Mouse (Mus musculus) liver, embryonic 11.5 days (tissue): ENCODE measurements around the gene Slc12a6. TPM values are rescaled to one million over a fixed set of nuclear protein-coding genes. Genes with fewer than 3 reads are reported as not detected.

Experiments
- ATAC-seq: fragments of 200-750 bp; cut with Nextera tagmentation; replicated peaks from 2 replicates; pipeline ENCODE4 v1.8.0; 2017; ENCODE audit warnings: moderate number of reproducible peaks, mild to moderate bottlenecking, moderate TSS enrichment, moderate library complexity; ENCODE audit not compliant: low FRiP score
- DNase-seq: peaks from one replicate; pipeline ENCODE4 v3.0.0-alpha.2; 2017; ENCODE audit warnings: low spot score
- H3K27ac ChIP-seq: fragments of 300-500 bp; sonication (generic); 2 replicates; pipeline ENCODE4 v1.5.1; 2014; ENCODE audit warnings: mild to moderate bottlenecking, low read depth, low read length, control low read depth
- H3K27me3 ChIP-seq: fragments of 300-500 bp; sonication (generic); replicated peaks from 2 replicates; pipeline ENCODE4 v1.6.1; 2014; ENCODE audit warnings: low read length, mixed read lengths; ENCODE audit not compliant: control insufficient read depth, insufficient read depth
- H3K36me3 ChIP-seq: fragments of 300-500 bp; sonication (generic); 2 replicates; pipeline ENCODE4 v1.6.1; 2014; ENCODE audit warnings: mild to moderate bottlenecking, low read length, moderate library complexity, mixed read lengths; ENCODE audit not compliant: control insufficient read depth, insufficient read depth
- H3K4me1 ChIP-seq: fragments of 300-500 bp; sonication (generic); replicated peaks from 2 replicates; pipeline ENCODE4 v1.6.1; 2014; ENCODE audit warnings: low read length, mixed read lengths; ENCODE audit not compliant: control insufficient read depth, insufficient read depth
- H3K4me2 ChIP-seq: fragments of 300-500 bp; sonication (generic); 2 replicates; pipeline ENCODE4 v1.6.1; 2014; ENCODE audit warnings: mild to moderate bottlenecking, control low read depth, moderate library complexity
- H3K4me3 ChIP-seq: fragments of 300-500 bp; sonication (generic); 2 replicates; pipeline ENCODE4 v1.5.1; 2014; ENCODE audit warnings: low read depth, low read length, control low read depth
- H3K9ac ChIP-seq: fragments of 300-500 bp; sonication (generic); 2 replicates; pipeline ENCODE4 v1.6.1; 2014; ENCODE audit warnings: low read depth, low read length, control low read depth
- H3K9me3 ChIP-seq: fragments of 300-500 bp; sonication (generic); 2 replicates; pipeline ENCODE4 v1.6.1; 2016; ENCODE audit warnings: low read length, inconsistent platforms, mixed read lengths; ENCODE audit not compliant: control insufficient read depth
- WGBS: fragments of 180-500 bp; shearing (Covaris S2); extraction: QIAGEN DNeasy Blood & Tissue Kit; methylation state at CpG from one replicate; pipeline ENCODE4 v1.1.7; 2014; 5-methylcytosine and 5-hydroxymethylcytosine counted together
- polyA plus RNA-seq: library from polyadenylated mRNA; unstranded; fragments of >200 nt; fragmentation: Nextera tagmentation; extraction: Ambion mirVana; gene quantifications from 2 replicates; pipeline ENCODE4 v1.2.1, GENCODE M21; 2014

Gene Slc12a6
- polyA plus RNA-seq, 1 experiment from 2014 or later = 12.3 TPM

DNA sequence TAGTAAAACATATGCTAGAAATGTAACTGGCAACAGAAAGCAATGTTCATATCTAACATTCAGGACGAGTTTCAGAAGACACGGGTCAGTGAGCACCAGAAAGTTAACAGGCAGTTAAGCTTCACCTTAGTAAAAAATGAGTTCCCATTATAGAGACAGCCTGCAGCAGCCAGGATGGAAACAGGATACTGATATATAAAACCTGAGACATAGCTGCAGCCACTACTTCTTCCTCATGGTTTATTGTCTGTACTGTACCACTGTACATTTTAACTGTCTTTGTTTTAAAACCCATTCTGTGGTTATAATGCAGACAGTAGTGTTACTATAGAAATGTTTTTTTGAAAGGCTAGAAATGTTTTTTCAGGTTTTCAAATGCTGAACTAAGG lies 95.2 kb downstream of the Slc12a6 start:
- no peak overlapping the region for H3K9ac ChIP-seq
- no peak overlapping the region for H3K27ac ChIP-seq
- no peaks in the 10 kb centered on the region for H3K4me1 ChIP-seq
- no peak overlapping the region for H3K4me2 ChIP-seq
- DNase-seq = no peak
- H3K9me3 ChIP-seq = no peaks in the 10 kb centered on the region
- 89% methylated on average over 2 of the region's 2 CpGs for WGBS
- H3K36me3 ChIP-seq = peaks cover 32% of the 10 kb centered on the region
- no peaks in the 10 kb centered on the region for H3K27me3 ChIP-seq
- no peak overlapping the region for H3K4me3 ChIP-seq
- ATAC-seq = no peak

DNA sequence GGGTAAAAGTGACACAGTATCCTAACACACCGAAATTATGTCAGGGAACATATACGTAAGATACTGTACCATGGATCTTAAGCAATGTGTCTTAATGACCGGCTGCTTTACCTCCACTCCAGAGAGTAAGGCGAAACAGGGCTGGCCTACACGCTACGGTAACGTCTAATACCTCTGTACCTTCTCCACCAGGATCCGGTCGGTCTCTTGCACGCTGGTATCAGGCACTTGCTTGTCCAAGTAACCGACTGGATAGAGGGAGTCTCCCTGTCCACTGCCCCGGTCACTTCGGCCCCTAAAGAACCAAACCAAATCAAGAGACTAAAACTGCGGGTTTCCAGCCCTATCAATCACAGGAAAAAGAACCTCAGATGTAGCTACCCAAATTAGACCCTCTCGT lies 101.6 kb downstream of the Slc12a6 start:
- DNase-seq (no peak), ATAC-seq (peak; percentile 66)
- Histone ChIP-seq H3K9ac (peak overlapping the region; percentile 81), H3K27me3 (no peaks in the 10 kb centered on the region), H3K36me3 (peaks cover 11% of the 10 kb centered on the region; the same call in 1 of the 2 replicates), H3K4me2 (peak overlapping the region; percentile 89), H3K9me3 (no peaks in the 10 kb centered on the region), H3K27ac (no peak overlapping the region; the same call in 1 of the 2 replicates), H3K4me3 (peak overlapping the region; percentile 82), H3K4me1 (peaks cover 8% of the 10 kb centered on the region)
- WGBS = 15% methylated on average over 15 of the region's 15 CpGs

DNA sequence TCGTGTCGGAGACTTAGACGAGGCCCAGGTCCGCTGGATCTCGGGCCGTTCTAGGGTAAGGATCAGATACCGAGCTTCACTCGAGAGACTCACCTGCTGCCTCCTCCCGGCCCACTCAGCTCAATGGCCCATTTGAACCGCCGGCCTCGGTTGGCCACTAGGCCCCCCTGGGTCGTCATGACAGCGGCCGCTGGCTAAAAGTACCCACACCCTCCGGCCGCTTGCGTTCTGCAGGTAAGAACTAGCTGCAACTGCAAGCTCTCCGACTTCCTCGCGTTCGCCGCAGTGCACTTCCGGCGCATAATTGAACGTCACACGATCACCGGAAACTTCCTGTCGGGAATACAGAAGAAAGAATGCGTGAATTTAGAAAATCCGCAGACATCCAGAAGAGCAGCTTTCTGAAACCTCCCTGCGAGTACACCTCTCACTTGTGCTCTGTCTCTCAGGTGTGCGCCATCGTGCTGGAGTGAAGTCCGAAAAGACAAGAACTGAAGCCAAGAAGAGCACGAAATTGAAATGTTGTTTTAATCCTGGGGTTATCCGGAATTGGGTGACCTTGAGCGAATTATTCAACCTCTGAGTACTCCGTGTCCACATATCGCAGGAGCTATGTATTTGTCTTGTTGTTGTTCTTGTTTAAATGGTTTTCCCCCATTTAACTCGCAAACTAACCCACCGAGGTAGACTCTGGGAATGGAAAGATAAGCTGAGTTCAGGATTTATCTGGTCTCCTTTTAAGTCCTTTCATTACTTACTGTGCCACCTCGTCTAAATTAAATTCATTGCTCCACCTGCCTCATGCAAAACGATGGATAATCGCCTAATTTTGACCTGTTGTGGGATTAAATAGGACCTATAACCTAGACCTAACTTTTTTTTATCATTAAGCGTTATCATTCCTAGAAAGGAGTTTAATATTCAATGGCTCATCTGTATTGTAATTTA lies 102.4 kb downstream of the Slc12a6 start, which contains the start of gene Emc4:
Gene Emc4 (minus strand): TSS at position 302 of the 948 bp plus-strand sequence.
- peak within 1 kb of the TSS; percentile 78 for H3K27ac ChIP-seq
- H3K4me1 ChIP-seq = peaks cover 8% of the 10 kb centered on the region
- peak; percentile 94 for DNase-seq
- under 1% methylated on average over 46 of the region's 46 CpGs for WGBS
- H3K4me3 ChIP-seq = peak within 1 kb of the TSS; percentile 82
- peak within 1 kb of the TSS; percentile 89 for H3K4me2 ChIP-seq
- H3K9ac ChIP-seq = peak within 1 kb of the TSS; percentile 81
- peaks cover 11% of the 10 kb centered on the region; the same call in 1 of the 2 replicates for H3K36me3 ChIP-seq
- H3K27me3 ChIP-seq = no peaks in the 10 kb centered on the region
- ATAC-seq = peak; percentile 79
- H3K9me3 ChIP-seq = no peaks in the 10 kb centered on the region

DNA sequence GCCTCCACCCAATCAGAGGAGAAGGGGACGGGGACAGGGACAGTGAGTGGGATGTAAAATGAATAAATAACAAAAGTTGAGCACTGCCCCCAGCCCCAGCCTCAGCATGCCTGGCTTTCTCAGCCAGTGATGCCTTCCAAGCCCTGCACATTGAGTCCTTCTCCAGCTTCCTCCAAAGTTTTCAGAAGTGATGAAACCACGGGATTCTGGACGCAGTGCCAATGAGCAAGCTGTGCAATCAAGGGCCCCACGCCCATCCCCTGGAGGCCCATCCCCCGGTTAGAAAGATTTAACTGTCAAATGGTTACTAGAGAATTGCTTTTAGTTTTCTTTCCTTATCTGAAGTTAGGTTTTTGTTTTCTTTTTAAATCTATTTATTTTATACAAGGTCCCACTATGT lies 104.3 kb downstream of the Slc12a6 start:
- Histone ChIP-seq H3K9ac (no peak overlapping the region), H3K27ac (no peak overlapping the region), H3K27me3 (no peaks in the 10 kb centered on the region), H3K4me1 (peaks cover 11% of the 10 kb centered on the region), H3K9me3 (no peaks in the 10 kb centered on the region), H3K4me3 (no peak overlapping the region), H3K36me3 (no peaks in the 10 kb centered on the region), H3K4me2 (no peak overlapping the region)
- 58% methylated on average over 5 of the region's 5 CpGs for WGBS
- DNase-seq (no peak), ATAC-seq (no peak)

DNA sequence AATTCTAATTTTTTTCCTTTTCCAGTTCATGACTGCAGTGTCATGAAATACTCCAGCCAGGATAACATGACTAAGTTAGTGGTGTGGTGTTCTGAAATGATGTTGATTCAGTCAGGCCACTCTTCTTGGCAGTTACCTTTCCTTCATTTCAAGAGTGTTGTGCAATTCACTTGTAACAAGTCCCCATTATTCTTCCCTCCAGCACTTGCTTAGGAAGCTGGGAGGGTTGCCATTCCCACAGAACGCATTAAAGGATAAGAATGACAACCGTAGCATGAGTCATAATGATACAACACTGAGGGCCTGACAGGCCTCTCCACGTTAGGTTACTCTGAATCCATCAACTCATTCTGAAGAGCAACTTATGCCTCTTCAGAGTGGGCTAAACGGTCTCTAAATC lies 107.5 kb downstream of the Slc12a6 start:
- Histone ChIP-seq H3K36me3 (no peaks in the 10 kb centered on the region), H3K4me1 (peaks cover 3% of the 10 kb centered on the region; the same call in 1 of the 2 replicates), H3K27ac (no peak overlapping the region), H3K4me2 (no peak overlapping the region), H3K27me3 (no peaks in the 10 kb centered on the region), H3K9me3 (no peaks in the 10 kb centered on the region), H3K4me3 (no peak overlapping the region), H3K9ac (no peak overlapping the region)
- ATAC-seq (no peak), DNase-seq (no peak)
- WGBS = 66% methylated on average over 4 of the region's 4 CpGs

DNA sequence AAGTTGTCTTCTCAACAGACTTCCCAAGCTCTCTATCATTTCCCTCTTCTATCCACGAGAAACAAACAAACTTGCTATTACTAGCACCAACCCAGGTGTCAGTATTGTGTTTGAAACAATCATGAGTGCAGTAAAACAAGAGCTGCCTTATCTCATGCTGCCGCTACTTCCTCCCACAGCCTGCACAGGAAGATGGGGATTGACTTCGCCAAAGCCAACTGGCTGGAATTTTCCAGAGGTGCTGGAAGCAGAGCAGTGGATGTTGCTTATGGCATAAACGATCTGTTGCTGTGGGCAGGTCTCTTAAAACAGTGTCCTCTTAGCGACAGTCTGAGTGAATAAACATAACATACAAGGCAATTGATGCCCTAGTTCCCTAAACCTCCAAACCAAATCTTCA lies 109.0 kb downstream of the Slc12a6 start:
- H3K27ac ChIP-seq = no peak overlapping the region
- DNase-seq = no peak
- WGBS = 29% methylated on average over 5 of the region's 5 CpGs
- ATAC-seq = no peak
- no peaks in the 10 kb centered on the region for H3K9me3 ChIP-seq
- H3K4me3 ChIP-seq = no peak overlapping the region
- no peaks in the 10 kb centered on the region for H3K36me3 ChIP-seq
- H3K4me1 ChIP-seq = peaks cover 3% of the 10 kb centered on the region; the same call in 1 of the 2 replicates
- H3K4me2 ChIP-seq = no peak overlapping the region
- H3K9ac ChIP-seq = no peak overlapping the region
- H3K27me3 ChIP-seq = no peaks in the 10 kb centered on the region

DNA sequence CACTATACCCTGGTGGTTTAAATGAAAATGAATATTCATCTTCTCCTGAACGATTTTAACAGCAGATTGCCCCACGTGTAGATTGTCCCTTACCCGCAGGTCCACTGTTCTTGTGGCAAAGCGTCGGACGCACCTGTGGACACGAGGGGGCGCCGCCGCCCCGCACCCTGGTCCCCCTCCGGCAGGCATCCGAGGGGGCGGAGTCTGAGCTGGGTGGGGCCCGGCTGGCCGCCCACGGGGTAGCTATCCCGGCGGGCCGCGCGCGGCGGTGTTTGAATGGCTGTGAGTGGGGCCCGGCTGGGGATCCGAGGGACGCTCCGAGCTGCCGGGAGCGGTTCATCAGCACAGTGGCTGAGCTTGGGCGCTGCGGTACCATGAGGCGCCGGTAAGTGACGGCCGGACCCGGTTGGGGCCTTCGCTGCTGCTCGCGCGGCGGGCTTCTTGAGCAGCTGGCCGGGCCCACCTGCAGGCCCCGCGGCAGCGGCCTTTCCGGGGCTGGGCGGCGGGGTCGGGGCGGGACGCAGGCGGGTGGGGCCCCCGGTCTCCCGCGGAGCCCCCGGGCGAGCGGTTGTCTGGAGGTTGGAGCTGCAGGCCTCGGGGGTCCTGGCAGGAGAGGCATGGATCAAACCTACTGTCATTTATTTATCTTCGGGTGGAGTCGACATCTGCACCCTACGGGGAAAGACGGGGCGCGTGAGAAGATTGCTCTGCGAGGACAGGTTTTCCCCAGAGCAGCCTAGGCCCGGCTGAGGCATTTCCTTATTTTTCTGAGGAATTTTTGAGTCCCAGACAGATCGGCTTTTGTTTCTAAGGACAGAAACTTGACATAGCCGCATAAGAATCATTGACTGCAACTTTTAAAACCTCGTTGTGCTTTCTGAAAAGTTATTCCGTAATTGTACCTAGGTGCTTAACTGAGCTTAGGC lies 113.6 kb downstream of the Slc12a6 start, which contains the start of gene Katnbl1:
Gene Katnbl1 (plus strand): TSS at position 239 of the 926 bp plus-strand sequence.
- no peaks in the 10 kb centered on the region for H3K27me3 ChIP-seq
- peak; percentile 99 for ATAC-seq
- WGBS = under 1% methylated on average over 72 of the region's 72 CpGs

DNA sequence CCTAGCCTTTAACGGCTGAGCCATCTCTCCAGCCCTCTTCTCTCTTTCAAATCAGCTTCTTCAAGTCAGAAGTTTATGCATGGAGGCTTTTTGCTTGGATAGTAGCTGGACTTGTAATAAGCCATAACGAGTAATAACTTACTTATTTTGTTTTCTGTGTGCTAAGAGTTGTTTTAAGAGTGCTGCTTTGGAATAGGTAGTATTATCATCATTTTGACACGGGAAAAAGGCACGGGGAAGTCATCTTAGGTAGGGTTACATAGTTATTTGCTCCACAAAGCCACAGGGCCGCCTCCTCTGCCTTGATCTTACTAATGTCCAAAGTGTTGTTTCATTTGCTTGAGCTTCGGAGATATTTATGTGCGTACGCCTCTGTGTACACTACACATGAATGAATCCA lies 114.5 kb downstream of the Slc12a6 start:
- H3K4me1 ChIP-seq = peaks cover 6% of the 10 kb centered on the region; the same call in 1 of the 2 replicates
- peak overlapping the region; percentile 77 for H3K4me2 ChIP-seq
- H3K9me3 ChIP-seq = no peaks in the 10 kb centered on the region
- H3K4me3 ChIP-seq = peak overlapping the region; percentile 85
- no peaks in the 10 kb centered on the region for H3K27me3 ChIP-seq
- H3K27ac ChIP-seq = no peak overlapping the region; the same call in 1 of the 2 replicates
- DNase-seq (no peak), ATAC-seq (no peak)
- 40% methylated on average over 8 of the region's 8 CpGs for WGBS
- H3K36me3 ChIP-seq = no peaks in the 10 kb centered on the region
- peak overlapping the region; percentile 85 for H3K9ac ChIP-seq

More for the DNA sequence above, 113.6 kb downstream of the Slc12a6 start, which contains the start of gene Katnbl1:
- Histone ChIP-seq H3K36me3 (no peaks in the 10 kb centered on the region), H3K4me3 (peak within 1 kb of the TSS; percentile 85), H3K4me2 (peak within 1 kb of the TSS; percentile 77), H3K9ac (peak within 1 kb of the TSS; percentile 85), H3K9me3 (no peaks in the 10 kb centered on the region), H3K27ac (peak within 1 kb of the TSS; percentile 72), H3K4me1 (peaks cover 8% of the 10 kb centered on the region; the same call in 1 of the 2 replicates)
- DNase-seq = peak; percentile 95
